Mouse (Mus musculus): ENCODE measurements at regions not wholly inside any gene's neighbourhood (a gene's known extent, or its start where the extent isn't known, plus 50 kb on each side); places are given as distances from the start of the nearest gene placed in this dataset.

- no peak for DNase-seq
These were observed 284.6 kb downstream of the Gm49356 start for GRCm38 (mm10) chr15:59173452-59174245.

DNA sequence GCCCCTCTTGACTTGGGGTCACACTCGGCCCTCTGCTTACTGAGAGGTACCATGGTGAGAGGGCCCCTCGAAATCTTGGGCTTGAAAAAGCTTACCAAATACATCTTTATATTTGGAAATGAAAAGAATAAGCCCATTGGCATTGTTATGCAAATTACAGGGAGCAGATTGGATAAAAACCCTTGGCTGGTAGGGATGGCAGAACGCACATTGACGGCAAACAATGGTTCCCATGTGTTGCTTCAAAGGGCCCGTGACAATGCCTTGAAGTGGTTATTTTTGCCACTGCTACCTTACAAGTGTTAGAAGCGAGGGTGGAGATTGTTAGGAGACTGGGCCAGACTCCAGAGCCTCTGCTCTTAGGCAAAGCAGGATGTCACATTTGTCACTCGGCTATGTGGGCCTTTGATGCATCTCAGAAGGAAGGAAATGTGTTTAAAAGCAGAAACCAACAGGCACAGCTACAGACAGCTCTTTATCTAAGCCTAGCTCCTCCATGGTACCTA is 285.2 kb downstream of the Gm49356 start:
- DNase-seq, result peak; percentile 49

GRCm38 (mm10) chr15:59174893-59175531 is 285.9 kb downstream of the Gm49356 start:
- DNase-seq, result no peak

DNA sequence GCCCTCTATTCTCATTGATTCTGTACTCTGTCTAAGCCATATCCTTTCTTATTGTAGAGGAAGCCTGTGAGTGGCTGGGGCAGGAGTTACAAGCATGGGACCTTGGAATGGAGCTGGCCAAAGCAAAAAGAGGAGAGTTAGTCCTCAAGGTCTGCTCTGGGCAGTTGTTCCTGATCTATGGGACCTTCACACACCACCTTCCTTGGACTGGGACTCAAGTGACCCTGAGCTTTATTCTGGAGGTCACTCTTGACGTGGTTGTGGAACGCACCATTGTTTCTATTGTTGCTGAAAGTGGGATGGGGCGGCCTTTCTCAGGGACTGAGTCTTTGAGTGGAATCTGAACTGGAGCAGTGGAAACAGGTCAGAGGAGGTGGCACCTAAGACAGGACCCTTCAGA is 291.0 kb downstream of the Gm49356 start:
- DNase-seq, result no peak

GRCm38 (mm10) chr15:59184461-59184860 is 295.4 kb downstream of the Gm49356 start:
- no peak for DNase-seq

- DNase-seq, result no peak
These were observed 298.5 kb downstream of the Gm49356 start for GRCm38 (mm10) chr15:59187566-59187965.

DNA sequence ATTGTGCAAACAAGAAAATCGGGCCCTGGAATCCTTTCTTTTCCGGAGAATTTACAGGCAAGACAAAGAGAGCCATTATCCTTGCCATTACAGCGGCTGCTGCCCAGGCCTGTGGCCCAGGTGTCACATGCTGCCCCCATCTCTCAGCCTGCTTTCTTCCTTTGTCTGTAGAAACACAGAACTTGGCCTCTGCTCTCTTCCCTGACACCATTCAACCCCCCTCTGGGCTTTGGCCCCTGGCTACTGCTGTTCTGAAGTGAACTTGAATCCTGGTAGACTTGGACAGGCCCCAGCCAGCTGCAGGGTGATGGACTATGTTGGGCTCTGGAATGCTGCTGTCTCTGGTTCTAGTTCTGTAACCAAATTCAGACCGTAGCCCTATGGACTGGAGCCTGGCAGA is 299.3 kb downstream of the Gm49356 start:
- no peak for DNase-seq

- DNase-seq, result no peak
These were observed 301.4 kb downstream of the Gm49356 start for GRCm38 (mm10) chr15:59190511-59190910.

- no peak for DNase-seq
These were observed 305.3 kb downstream of the Gm49356 start for GRCm38 (mm10) chr15:59194421-59194820.

DNA sequence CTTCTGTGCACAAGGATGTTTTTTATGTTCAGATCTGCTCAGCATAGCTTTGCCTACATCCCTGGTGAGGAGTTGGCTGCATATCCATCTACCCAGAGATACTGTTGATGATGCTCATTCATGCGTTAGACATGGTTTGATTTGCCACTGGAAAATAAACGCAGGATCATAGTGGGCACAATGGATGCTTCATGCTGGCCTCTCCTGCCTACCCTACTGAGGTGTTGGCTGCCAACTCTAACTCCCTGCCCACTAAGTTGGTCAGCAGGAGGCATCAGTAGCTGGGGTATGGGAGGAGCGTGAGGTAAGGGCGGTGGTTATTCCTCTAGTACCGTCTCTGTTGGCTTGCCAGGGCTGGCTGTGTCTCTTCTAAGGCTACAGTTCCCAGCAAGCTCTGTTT is 307.3 kb downstream of the Gm49356 start:
- no peak for DNase-seq

DNA sequence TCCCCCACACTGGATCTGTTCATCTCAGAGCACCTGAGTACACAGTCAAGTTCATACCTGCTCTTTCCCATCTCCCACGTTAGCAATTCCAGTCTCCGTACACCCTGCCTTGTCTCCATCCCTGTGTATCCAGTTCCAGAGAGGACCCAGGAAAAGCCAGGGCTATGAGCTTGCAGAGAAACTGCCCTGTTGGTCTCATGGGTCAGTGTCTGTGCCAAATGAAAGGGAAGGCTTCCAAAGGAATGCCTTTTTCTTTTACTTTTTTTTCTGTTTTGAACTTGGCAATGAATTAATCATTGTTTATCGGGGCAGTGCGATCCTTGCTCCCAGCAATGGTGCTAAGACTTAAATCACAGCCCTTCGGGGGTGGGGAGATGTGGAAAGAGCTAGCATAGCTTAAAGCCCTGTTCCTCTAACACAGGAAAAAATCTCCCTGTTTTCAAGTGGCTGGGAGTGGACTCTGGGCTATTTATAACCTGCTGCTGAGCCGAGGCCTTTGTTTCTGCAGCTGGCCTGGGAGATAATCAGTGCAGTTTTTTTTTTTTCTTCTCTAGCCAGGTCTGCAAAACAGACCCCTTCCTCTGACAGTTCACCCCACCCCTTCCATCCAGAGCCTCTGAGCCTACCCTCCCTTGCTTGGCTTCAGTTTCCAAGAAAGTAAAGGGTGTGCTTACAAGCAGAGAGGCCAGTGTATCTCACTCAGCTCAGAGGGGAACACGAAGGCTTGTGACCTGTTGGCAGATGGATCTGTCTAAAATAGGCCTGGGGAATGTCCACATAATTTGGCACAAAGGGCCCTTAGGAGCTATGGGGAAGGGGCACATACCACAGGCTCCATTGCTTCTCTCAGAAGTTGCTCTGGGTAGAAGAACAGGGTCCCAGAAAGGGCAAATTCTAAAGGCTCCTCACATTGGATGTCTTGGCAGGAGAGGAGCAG is 308.6 kb downstream of the Gm49356 start:
- no peak for DNase-seq

- no peak for DNase-seq
These were observed 312.3 kb downstream of the Gm49356 start for GRCm38 (mm10) chr15:59201386-59201785.

DNA sequence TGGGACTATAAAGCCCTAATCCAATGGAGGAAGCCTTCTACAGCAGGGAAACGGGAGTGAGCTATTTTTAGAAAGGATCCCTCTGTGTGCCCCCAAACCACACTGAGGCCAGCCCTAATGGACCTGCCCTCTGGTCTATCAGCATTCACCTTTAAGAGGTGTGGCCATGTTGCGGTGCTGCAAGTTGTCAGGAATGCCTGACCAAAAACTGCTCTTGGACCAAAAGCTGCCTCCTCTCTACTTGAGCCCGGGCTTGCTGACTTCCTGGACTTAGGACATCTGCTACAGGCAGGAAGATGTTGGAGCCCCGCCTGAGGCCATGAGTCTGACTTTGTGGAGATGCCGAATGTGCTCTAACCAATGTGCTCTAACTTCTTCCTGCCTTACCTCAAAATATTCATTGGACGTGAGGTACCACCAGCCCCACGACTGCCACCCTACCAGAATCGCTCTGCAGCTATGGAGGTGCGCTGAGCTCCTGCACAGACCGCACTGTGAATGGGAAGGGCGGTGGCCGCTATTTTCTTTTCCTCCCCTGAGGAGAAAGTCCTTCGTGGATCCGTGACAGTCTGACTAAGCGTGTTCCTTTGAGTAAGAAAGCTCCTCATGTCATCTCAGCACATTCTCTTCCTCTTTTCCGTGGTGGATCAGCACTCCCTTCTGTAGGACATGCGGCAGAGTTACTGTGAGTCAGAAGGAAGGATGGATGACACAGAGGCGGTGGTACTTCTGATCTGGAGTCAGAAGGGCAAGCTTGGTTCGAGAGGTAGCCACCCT is 313.0 kb downstream of the Gm49356 start:
- DNase-seq, result no peak

- DNase-seq, result no peak
These were observed 314.2 kb downstream of the Gm49356 start for GRCm38 (mm10) chr15:59203097-59203849.

- DNase-seq, result peak; percentile 36
These were observed 314.9 kb downstream of the Gm49356 start for GRCm38 (mm10) chr15:59203850-59204625.

DNA sequence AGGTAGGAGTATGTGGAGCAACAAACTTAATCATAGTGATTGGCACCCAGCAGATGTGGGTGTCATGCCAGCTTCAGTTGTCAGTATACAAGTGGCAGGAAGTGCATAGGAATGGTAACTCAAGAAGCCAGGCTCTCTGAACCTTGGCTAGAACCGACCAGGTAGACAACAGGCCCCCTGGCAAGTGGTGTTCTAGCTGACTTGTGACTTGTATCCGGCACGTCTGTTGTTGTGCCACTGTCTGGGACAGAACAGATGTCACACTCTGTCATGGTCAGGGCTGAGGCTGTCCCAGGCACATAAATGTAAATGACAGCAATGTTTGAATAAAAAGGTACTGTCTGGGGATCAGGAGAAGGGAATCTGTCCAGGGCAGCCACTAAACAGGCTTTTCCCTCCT is 316.0 kb downstream of the Gm49356 start:
- DNase-seq, result no peak

DNA sequence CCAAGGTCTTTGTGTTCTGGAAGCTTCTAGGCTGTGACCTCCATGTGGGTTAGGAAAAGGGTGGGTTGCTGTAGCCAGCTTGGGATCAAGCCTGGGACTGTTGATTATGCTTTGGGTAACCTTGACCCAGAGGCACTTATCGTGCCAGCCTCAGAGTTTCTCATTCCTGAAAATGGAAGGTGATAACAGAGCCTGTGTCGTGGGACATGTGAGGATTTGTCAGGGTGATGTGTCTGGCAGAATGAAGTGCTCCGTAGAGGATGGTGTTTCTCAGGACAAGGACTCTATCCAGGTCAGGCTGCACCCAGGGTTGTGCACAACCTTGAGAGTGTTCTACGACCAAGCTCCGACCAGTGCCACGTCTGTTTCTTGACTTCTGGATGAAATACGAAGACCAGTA is 316.4 kb downstream of the Gm49356 start:
- no peak for DNase-seq

DNA sequence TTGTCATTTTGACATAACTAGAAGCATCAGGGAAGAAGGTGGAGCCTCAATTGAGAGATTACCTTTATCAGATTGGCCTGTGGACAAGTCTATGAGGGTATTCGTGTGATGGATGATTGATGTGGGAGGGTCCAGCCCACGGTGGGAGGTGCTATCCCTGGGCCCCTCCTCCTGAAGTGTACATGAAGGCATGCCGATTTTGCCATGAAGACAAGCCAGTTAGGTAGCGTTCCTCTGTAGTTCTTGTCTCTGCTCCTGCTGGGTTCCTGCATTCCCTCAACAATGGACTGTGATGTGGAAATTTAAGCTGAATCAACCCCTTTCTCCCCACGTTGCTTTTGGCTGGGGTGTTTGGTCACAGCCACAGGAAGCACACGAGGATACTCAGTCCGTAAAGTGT is 317.5 kb downstream of the Gm49356 start:
- no peak for DNase-seq

GRCm38 (mm10) chr15:59207976-59208375 is 318.9 kb downstream of the Gm49356 start:
- DNase-seq, result no peak

DNA sequence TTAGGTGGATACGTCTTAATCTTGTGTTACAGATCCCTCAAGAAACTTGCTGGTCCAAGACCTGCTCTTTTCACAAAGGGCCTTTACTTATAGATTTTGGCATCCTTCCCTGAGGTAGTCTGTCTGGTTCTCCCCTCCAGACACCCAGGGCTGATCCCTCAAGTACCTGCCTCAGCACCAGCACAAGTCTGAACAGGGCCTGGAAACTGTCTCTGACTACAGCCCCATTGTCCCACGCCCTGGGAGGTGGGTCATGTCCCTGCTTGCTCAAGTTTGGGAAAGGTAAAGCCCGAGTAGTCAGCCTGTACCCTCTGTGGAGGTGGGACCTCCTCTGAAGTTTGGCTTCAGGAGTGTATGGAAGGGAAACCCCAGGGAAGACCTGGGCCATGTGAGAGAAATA is 323.3 kb downstream of the Gm49356 start:
- DNase-seq, result no peak

GRCm38 (mm10) chr15:59214096-59214495 is 325.0 kb downstream of the Gm49356 start:
- no peak for DNase-seq
